In genomic region chr3:101876459-101877285, GRCm38 (mm10) we compare ENCODE assay signal across 11 mouse cellular contexts. TPM values are rescaled to one million over a fixed set of nuclear protein-coding genes. Genes with fewer than 3 reads are reported as not detected.
A peak's percentile ranks its signal among the peaks of the same experiment; 100 is the strongest.
DNase-seq lines count a peak whose midpoint lies in the region; ATAC-seq and TF ChIP-seq lines count a peak whose summit lies in the region.
"Had no signal": no experiment of that assay in that cellular context is flagged by ENCODE, and none has a peak within 500 bp of the region (broad histone marks: within the 10 kb centered on the region; RNA-seq: fewer than 3 reads in every experiment).

No protein-coding gene starts in this region.

- no peak overlapping the region for H3K4me3 ChIP-seq in hindbrain, embryonic 11.5 days (ENCODE audit: low read depth, low read length)
- H3K4me3 ChIP-seq in hindbrain, postnatal 0 days (ENCODE audit: low read length): no peak overlapping the region
- no peak overlapping the region for H3K4me3 ChIP-seq in forebrain, embryonic 15.5 days
- H3K4me3 ChIP-seq: myocyte had no signal

- H3K27me3 ChIP-seq in hindbrain, embryonic 11.5 days (ENCODE audit: control insufficient read depth, insufficient read depth, low read length): no peaks in the 10 kb centered on the region
- no peaks in the 10 kb centered on the region for H3K27me3 ChIP-seq in hindbrain, postnatal 0 days (ENCODE audit: insufficient read depth, low read length)
- H3K27me3 ChIP-seq in Patski: no peaks in the 10 kb centered on the region
- H3K27me3 ChIP-seq in forebrain, embryonic 15.5 days: no peaks in the 10 kb centered on the region

- no peak overlapping the region for H3K9ac ChIP-seq in hindbrain, embryonic 11.5 days (ENCODE audit: low read depth, low read length)
- no peak overlapping the region for H3K9ac ChIP-seq in hindbrain, postnatal 0 days (replicated peaks; ENCODE audit: low read length)
- H3K9ac ChIP-seq in forebrain, embryonic 15.5 days (replicated peaks): no peak overlapping the region
- H3K9ac ChIP-seq: liver, embryonic 14.5 days had no signal

- ATAC-seq in hindbrain, embryonic 11.5 days (ENCODE audit: low FRiP score): no peak
- ATAC-seq in hindbrain, postnatal 0 days: no peak
- peak; percentile 45 for ATAC-seq in Patski
- ATAC-seq in common myeloid progenitor, adult 5-6 weeks (replicated peaks; ENCODE audit: low read depth, poor library complexity, severe bottlenecking): 0 out of 2 replicates have a peak, but pooled peaks have one; percentile 8
- no peak for ATAC-seq in forebrain, embryonic 15.5 days (replicated peaks)
- ATAC-seq: forebrain, embryonic 16.5 days had no signal

- no peak for DNase-seq in hindbrain, embryonic 11.5 days (ENCODE audit: low spot score)
- no peak for DNase-seq in hindbrain, postnatal 0 days (ENCODE audit: low spot score)
- peak; percentile 59 for DNase-seq in Patski (ENCODE audit: low read depth, low spot score)
- DNase-seq in kidney, postnatal 36 days: peak; percentile 19 to 29
- no peak for DNase-seq in layer of hippocampus, adult 9-11 months
- no peak for DNase-seq in urinary bladder, postnatal 25 days (ENCODE audit: low spot score)

- TF ChIP-seq CTCF in hindbrain, postnatal 0 days (IDR thresholded peaks at IDR 0.05; ENCODE audit: low read depth): no peak
- TF ChIP-seq CTCF in Patski (IDR thresholded peaks at IDR 0.05): no peak

- H3K4me1 ChIP-seq in hindbrain, embryonic 11.5 days (replicated peaks; ENCODE audit: control insufficient read depth, insufficient read depth, low read length): peaks cover 3% of the 10 kb centered on the region; the same call in 1 of the 2 replicates
- no peaks in the 10 kb centered on the region for H3K4me1 ChIP-seq in hindbrain, postnatal 0 days (ENCODE audit: insufficient read depth, low read length)
- peaks cover 8% of the 10 kb centered on the region for H3K4me1 ChIP-seq in forebrain, embryonic 15.5 days

- in situ Hi-C loops in Patski (cut with MboI; ENCODE audit: low pct_unique_long_range_greater_than_20kb): no loop called here

- POLR2A ChIA-PET in Patski (lab: Charles Lee): no interaction called here

- CTCF ChIA-PET in Patski (lab: Charles Lee): interaction anchor here (1.0 to 2.1 kb wide), 5 partner anchors 9 to 41 kb away, joined by 3 to 6 read pairs (median 3); no protein-coding TSS in a partner anchor

- no peaks in the 10 kb centered on the region for H3K36me3 ChIP-seq in hindbrain, embryonic 11.5 days (ENCODE audit: control insufficient read depth, insufficient read depth, low read length)
- peaks cover 18% of the 10 kb centered on the region for H3K36me3 ChIP-seq in hindbrain, postnatal 0 days (ENCODE audit: insufficient read depth, low read length)
- H3K36me3 ChIP-seq in forebrain, embryonic 15.5 days: no peaks in the 10 kb centered on the region; the same call in 1 of the 2 replicates

- 72% methylated on average over 7 of the region's 7 CpGs for WGBS in hindbrain, embryonic 11.5 days
- WGBS in hindbrain, postnatal 0 days: 78% methylated on average over 7 of the region's 7 CpGs
- WGBS in forebrain, embryonic 15.5 days: 80% methylated on average over 7 of the region's 7 CpGs

- 0 out of 2 replicates have a peak overlapping the region, but pooled peaks have one; percentile 33 for H3K27ac ChIP-seq in hindbrain, embryonic 11.5 days (ENCODE audit: low read depth, low read length)
- no peak overlapping the region for H3K27ac ChIP-seq in hindbrain, postnatal 0 days
- H3K27ac ChIP-seq in forebrain, embryonic 15.5 days (replicated peaks): no peak overlapping the region
- H3K27ac ChIP-seq: liver, embryonic 14.5 days had no signal

- no peaks in the 10 kb centered on the region for H3K9me3 ChIP-seq in hindbrain, embryonic 11.5 days (ENCODE audit: control insufficient read depth, low read length)
- H3K9me3 ChIP-seq in hindbrain, postnatal 0 days (ENCODE audit: low read length): no peaks in the 10 kb centered on the region
- H3K9me3 ChIP-seq in forebrain, embryonic 15.5 days: no peaks in the 10 kb centered on the region

- H3K4me2 ChIP-seq in hindbrain, embryonic 11.5 days (replicated peaks; ENCODE audit: low read depth, low read length): no peak overlapping the region
- no peak overlapping the region for H3K4me2 ChIP-seq in hindbrain, postnatal 0 days (ENCODE audit: low read depth, low read length)
- no peak overlapping the region for H3K4me2 ChIP-seq in forebrain, embryonic 15.5 days (replicated peaks)

RNA-seq across cellular contexts. Expression of gene Mab21l3, which starts 27.9 kb away (rescaled TPM):
- polyA plus RNA-seq in hindbrain, embryonic 11.5 days (2014; fragmentation: Nextera tagmentation; extraction: Ambion mirVana): 0.31 and 0.59 TPM in 2 replicates
- total RNA-seq in hindbrain, postnatal 0 days (2014; rRNA removed): 0.10 and 0.72 TPM in 2 replicates
- polyA plus RNA-seq in hindbrain, postnatal 0 days (2015; fragmentation: Nextera tagmentation; extraction: Ambion mirVana): 0.04 and 0.09 TPM in 2 replicates
- polyA plus RNA-seq in Patski (2021): 1.1 TPM
- not detected in 2 replicates for total RNA-seq in common myeloid progenitor, adult 5-6 weeks (2017)
- polyA plus RNA-seq in forebrain, embryonic 15.5 days (2015; fragmentation: Nextera tagmentation; extraction: Ambion mirVana): 0.32 and 0.56 TPM in 2 replicates

RNA-seq across cellular contexts. Expression of gene Slc22a15, which starts 47.6 kb away (rescaled TPM):
- 8.4 and 10.1 TPM in 2 replicates for polyA plus RNA-seq in hindbrain, embryonic 11.5 days (2014; fragmentation: Nextera tagmentation; extraction: Ambion mirVana)
- 11.1 and 12.5 TPM in 2 replicates for total RNA-seq in hindbrain, postnatal 0 days (2014; rRNA removed)
- 5.0 and 5.7 TPM in 2 replicates for polyA plus RNA-seq in hindbrain, postnatal 0 days (2015; fragmentation: Nextera tagmentation; extraction: Ambion mirVana)
- polyA plus RNA-seq in Patski (2021): 21.9 TPM
- total RNA-seq in common myeloid progenitor, adult 5-6 weeks (2017): 6.7 and 7.7 TPM in 2 replicates
- 4.5 and 5.3 TPM in 2 replicates for polyA plus RNA-seq in forebrain, embryonic 15.5 days (2015; fragmentation: Nextera tagmentation; extraction: Ambion mirVana)

Comparison
In these comparisons a context has a peak if more than half of its experiments do, and no peak if none do; other contexts are left out.
1. ATAC-seq: peak in Patski (single experiment) and common myeloid progenitor, adult 5-6 weeks (single experiment); none in hindbrain, embryonic 11.5 days (single experiment), hindbrain, postnatal 0 days (single experiment) and forebrain, embryonic 15.5 days (single experiment).
2. DNase-seq: peak in Patski (single experiment) and kidney, postnatal 36 days (2 of 2); none in hindbrain, embryonic 11.5 days (single experiment), hindbrain, postnatal 0 days (single experiment), layer of hippocampus, adult 9-11 months (single experiment) and urinary bladder, postnatal 25 days (single experiment).